Mouse (Mus musculus) T-helper 1 cell (primary cell): ENCODE results near the gene Rasgef1c.

ENCODE experiments used
- in situ Hi-C: fragments of 300-600 bp; cut with MboI, MseI; formaldehyde crosslinking; loops from one replicate; pipeline ENCODE4 v1.15.1; 2025; ENCODE audit warnings: high pct_unique_total_duplicates

Rasgef1c gene

GRCm38 (mm10) chr11:50022085-50022484 lies 120.5 kb downstream of the Rasgef1c start:
- in situ Hi-C loops = no loop called here

GRCm38 (mm10) chr11:50024445-50024832 lies 122.8 kb downstream of the Rasgef1c start:
- in situ Hi-C loops = no loop called here

- in situ Hi-C loops = no loop called here
Observed at GRCm38 (mm10) chr11:50024833-50025720, 123.4 kb downstream of the Rasgef1c start, which contains the start of gene Rnf130. Gene Rnf130, plus strand, starts transcription at chr11:50025346.

DNA sequence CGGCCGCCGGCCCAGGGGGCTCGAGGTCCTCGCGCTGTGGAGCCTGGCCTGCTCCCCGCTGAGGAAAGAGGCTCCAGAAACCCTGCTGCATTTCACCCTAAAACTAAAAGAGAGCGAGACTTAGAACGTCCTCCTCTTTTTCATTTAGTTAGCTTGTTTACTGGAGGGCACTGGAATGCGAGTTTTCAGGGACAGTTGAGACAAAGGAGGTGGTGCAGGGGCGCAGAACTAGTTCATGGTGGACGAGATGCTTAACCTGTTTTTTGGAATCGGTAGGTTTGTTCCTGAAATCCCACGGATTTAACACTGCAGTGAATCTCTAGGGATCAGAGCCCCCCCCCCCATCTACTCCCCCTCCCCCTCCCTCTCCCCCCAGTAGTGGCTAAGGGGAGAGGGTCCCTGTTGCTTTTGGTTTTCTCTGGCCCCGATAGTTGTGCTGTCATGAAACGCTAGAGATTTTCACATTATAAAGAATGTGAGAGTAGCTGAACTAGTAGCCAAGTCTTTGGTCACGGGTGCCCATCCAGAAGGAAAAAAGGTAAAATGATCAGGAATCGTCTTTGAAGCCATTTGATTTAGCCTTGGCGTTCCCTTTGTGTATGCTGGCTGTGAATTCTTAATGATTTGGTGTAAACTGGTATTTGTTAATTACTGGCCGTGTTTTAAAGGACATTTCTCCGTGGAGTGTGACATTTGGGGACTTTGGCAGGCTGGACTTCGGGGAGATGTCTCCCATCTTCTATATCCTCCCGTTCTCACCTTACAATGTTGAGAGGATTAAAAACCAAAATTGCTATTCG lies 124.3 kb downstream of the Rasgef1c start:
- in situ Hi-C loops = no loop called here

GRCm38 (mm10) chr11:50026521-50027090 lies 125.0 kb downstream of the Rasgef1c start:
- in situ Hi-C loops = no loop called here

GRCm38 (mm10) chr11:50028416-50028815 lies 126.8 kb downstream of the Rasgef1c start:
- in situ Hi-C loops = no loop called here
